Mouse (Mus musculus): ENCODE measurements around the gene Hoxa9.

Hoxa9 gene

DNA sequence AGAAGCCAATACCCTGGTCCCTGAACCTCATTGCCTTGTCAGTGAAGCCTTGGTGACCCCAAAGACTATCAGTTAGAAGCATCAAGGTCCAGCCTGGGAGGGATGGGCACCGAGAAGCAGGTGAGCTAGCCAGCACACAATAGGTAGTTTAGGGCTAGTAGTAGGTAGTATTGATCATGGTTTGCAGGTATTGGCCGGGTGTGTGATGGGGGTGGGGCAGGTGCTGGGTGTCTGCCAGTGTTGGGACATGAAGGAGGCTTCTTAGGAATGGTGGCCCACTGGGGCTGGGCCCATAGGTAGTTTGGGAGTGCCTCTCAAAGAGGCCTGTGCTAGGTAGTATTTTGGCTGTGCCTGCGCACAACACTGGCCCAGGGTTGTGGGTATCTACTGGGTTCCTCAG is 15.8 kb downstream of the Hoxa9 start:
- Histone ChIP-seq H3K4me3 (replicated peaks; ENCODE audit: low read length) (no peak overlapping the region), H3K27me3 (ENCODE audit: insufficient read depth, low read length) (peaks cover 99% of the 10 kb centered on the region), H3K9me3 (ENCODE audit: low read length) (no peaks in the 10 kb centered on the region), H3K4me1 (replicated peaks; ENCODE audit: low read depth, low read length) (peaks cover 50% of the 10 kb centered on the region), H3K36me3 (ENCODE audit: insufficient read depth, low read length) (no peaks in the 10 kb centered on the region)
- no peak for TF ChIP-seq NANOG (IDR thresholded peaks at IDR 0.05; ENCODE audit: borderline replicate concordance, low read length)
- no peak for TF ChIP-seq CTCF (conservative IDR thresholded peaks at IDR 0.05; ENCODE audit: low read length)
- TF ChIP-seq POU5F1 (IDR thresholded peaks at IDR 0.05; ENCODE audit: borderline replicate concordance, low read length): no peak

DNA sequence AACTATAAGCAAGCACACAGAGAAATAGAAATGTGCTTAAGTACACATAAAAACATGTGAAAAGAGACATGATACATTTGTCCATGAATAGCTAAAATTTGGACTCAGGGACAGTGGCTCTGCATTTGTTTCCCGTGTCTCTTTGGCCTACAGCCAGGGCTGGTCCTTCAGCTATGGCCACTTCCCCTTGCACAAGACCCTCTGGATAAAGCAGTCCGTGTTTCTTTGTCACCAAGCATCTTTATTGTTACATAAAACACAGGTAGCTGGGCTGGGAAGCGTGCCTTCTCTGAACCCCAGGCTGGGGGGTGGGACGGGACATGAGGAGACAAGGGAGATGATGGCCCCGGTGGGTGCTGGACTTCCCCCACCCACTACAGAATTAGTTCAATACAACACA is 16.6 kb downstream of the Hoxa9 start:
- Histone ChIP-seq H3K4me1 (replicated peaks; ENCODE audit: low read depth, low read length) (peaks cover 51% of the 10 kb centered on the region), H3K36me3 (ENCODE audit: insufficient read depth, low read length) (no peaks in the 10 kb centered on the region), H3K9me3 (ENCODE audit: low read length) (no peaks in the 10 kb centered on the region), H3K4me3 (replicated peaks; ENCODE audit: low read length) (no peak overlapping the region), H3K27me3 (ENCODE audit: insufficient read depth, low read length) (peaks cover 99% of the 10 kb centered on the region)
- TF ChIP-seq POU5F1 (IDR thresholded peaks at IDR 0.05; ENCODE audit: borderline replicate concordance, low read length) (no peak), NANOG (IDR thresholded peaks at IDR 0.05; ENCODE audit: borderline replicate concordance, low read length) (no peak), CTCF (conservative IDR thresholded peaks at IDR 0.05; ENCODE audit: low read length) (no peak)

DNA sequence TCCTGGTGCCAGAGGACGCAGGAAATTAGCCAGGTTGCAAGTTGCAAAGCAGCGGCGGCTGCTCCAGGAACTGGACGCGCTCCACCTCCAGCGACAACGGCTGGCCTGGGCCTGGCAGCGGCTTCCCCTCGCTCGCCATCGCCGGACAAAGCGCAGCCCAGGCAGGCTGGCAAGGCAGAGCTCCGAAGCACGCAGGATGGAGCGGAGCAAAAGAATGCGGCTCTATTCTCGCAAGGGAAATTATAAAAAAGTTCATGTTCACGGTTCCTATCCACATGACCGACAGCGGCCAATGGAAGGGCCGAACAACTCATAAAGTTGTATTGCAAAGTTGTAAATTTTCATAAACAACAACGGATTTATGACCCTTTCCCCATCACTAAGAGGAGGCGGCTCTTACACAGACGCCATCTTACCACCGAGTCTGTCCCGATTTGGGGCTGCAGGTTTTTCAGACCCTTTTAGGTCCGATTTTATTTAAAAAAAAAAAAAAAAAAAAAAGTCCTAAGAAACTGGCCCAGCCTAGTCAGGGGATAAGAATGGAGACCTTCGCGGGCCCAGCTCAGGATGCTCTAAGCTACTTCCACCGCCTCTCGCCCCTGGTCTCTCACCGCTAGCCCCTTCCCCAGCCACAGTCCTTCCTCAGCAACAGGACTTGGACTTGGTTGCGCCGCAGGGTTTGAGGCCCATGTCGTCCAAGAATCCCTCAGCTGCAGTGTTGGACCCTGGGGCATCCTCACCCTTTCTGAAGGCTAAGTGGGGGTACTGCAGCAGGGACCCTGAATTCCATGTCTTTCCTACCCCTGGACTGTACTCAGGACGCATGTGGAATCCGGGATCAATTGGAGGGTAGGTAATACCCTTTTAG is 17.5 kb downstream of the Hoxa9 start, which contains the start of the genes Hoxa3 and Gm28308:
Hoxa3 (minus strand) TSS at position 218 of the 868 bp plus-strand sequence.
Gm28308 (minus strand) TSS at position 221 of the 868 bp plus-strand sequence.
- H3K4me3 ChIP-seq (replicated peaks; ENCODE audit: low read length): peak within 1 kb of the TSS; percentile 35; the same call in 1 of the 2 replicates
- peaks cover 98% of the 10 kb centered on the region for H3K27me3 ChIP-seq (ENCODE audit: insufficient read depth, low read length)
- no peaks in the 10 kb centered on the region for H3K9me3 ChIP-seq (ENCODE audit: low read length)
- TF ChIP-seq CTCF (conservative IDR thresholded peaks at IDR 0.05; ENCODE audit: low read length) (no peak), NANOG (IDR thresholded peaks at IDR 0.05; ENCODE audit: borderline replicate concordance, low read length) (no peak), POU5F1 (IDR thresholded peaks at IDR 0.05; ENCODE audit: borderline replicate concordance, low read length) (no peak)
- H3K36me3 ChIP-seq (ENCODE audit: insufficient read depth, low read length): no peaks in the 10 kb centered on the region
- H3K4me1 ChIP-seq (replicated peaks; ENCODE audit: low read depth, low read length): peaks cover 59% of the 10 kb centered on the region

DNA sequence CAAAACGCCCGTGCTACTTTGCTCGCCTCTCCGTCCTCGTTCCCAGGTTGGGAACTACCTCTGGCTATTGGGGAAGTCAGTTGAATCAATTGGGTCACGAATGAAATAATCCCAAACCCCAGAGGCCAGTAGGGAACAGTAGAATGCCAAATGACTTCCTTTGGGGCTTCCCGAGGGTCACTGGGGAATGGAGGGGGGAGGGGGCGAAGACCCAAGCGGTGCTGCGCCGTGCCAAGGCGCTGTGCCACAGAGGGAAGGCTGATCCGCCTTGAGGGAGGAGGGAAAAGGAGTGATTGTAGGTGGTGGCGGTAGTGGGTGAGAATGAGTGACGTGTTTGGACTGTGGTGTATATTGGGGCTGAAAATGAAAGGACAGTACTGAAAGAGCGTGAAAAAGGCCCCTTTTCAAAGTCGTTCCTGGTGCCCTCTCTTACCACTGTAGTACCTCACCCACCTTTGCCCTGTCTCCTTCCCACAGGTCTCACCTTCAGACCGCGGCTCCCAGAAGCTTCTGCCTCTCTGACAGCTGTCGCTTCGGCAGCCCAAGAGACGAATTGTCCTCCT is 18.3 kb downstream of the Hoxa9 start:
- Histone ChIP-seq H3K9me3 (ENCODE audit: low read length) (no peaks in the 10 kb centered on the region), H3K36me3 (ENCODE audit: insufficient read depth, low read length) (no peaks in the 10 kb centered on the region), H3K27me3 (ENCODE audit: insufficient read depth, low read length) (peaks cover 98% of the 10 kb centered on the region), H3K4me3 (replicated peaks; ENCODE audit: low read length) (peak overlapping the region; percentile 35; the same call in 1 of the 2 replicates), H3K4me1 (replicated peaks; ENCODE audit: low read depth, low read length) (peaks cover 57% of the 10 kb centered on the region)
- TF ChIP-seq NANOG (IDR thresholded peaks at IDR 0.05; ENCODE audit: borderline replicate concordance, low read length) (no peak), POU5F1 (IDR thresholded peaks at IDR 0.05; ENCODE audit: borderline replicate concordance, low read length) (no peak), CTCF (conservative IDR thresholded peaks at IDR 0.05; ENCODE audit: low read length) (no peak)

DNA sequence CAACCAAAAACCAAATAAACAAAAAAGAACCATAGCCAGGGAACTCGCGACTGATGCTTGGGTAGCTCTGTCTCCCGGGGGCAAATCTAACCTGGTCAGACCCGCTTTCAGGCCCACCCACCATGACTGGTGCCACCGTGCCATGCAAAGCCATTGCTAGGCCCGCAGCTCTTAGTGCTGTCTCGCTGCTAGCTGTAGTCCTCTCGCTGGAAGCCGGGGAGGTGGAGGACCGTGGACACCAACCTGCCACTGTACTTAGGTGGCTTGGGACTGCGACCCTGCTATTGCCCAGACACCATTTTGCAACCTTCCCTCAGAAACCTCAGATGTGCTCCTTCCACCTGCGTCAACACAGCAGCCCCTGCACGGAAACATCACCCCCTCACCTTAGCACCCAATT is 18.9 kb downstream of the Hoxa9 start:
- no peaks in the 10 kb centered on the region for H3K36me3 ChIP-seq (ENCODE audit: insufficient read depth, low read length)
- TF ChIP-seq NANOG (IDR thresholded peaks at IDR 0.05; ENCODE audit: borderline replicate concordance, low read length) (no peak), POU5F1 (IDR thresholded peaks at IDR 0.05; ENCODE audit: borderline replicate concordance, low read length) (no peak), CTCF (conservative IDR thresholded peaks at IDR 0.05; ENCODE audit: low read length) (no peak)
- H3K27me3 ChIP-seq (ENCODE audit: insufficient read depth, low read length): peaks cover 98% of the 10 kb centered on the region
- H3K4me3 ChIP-seq (replicated peaks; ENCODE audit: low read length): 0 out of 2 replicates have a peak overlapping the region, but pooled peaks have one; percentile 26
- no peaks in the 10 kb centered on the region for H3K9me3 ChIP-seq (ENCODE audit: low read length)
- peaks cover 53% of the 10 kb centered on the region for H3K4me1 ChIP-seq (replicated peaks; ENCODE audit: low read depth, low read length)

DNA sequence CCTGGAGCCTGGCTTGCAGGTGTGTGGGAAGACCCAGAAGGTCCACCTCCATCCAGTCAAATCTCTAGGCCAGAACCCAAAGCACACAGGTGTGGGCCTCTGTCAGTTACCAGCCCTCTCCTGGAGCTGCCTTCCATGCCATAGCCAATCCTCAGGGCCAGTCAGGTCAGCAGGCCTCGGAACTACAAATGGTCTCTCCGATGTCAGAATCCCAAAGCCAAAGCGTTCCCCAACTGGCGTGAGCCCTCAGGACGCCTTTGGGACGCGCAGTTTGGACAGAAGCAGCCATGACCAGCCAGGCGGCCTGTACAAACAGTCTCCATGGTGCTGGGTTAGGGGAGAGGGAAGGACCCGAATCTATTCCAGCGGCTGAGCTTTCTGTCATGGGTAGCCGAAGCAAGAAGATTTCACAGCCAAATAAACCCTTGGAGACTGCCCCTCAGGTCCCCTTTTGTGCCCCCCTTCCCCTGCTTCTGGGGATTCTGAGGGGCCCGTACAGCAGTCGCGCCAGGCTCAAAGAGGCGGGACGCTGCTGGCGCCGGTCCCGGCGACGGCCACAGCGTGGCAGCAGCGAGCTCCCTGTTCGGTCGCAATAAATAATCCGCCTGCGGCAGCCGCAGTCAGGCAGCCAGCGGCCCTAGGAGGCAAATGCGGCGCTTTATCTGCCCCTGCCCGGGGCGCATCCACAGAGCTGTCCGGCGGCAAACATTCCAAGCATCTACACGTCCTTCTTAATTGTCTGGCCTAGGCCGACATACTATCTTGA is 19.5 kb downstream of the Hoxa9 start:
- TF ChIP-seq NANOG (IDR thresholded peaks at IDR 0.05; ENCODE audit: borderline replicate concordance, low read length) (no peak), CTCF (conservative IDR thresholded peaks at IDR 0.05; ENCODE audit: low read length) (no peak), POU5F1 (IDR thresholded peaks at IDR 0.05; ENCODE audit: borderline replicate concordance, low read length) (no peak)
- H3K4me1 ChIP-seq (replicated peaks; ENCODE audit: low read depth, low read length): peaks cover 50% of the 10 kb centered on the region
- H3K4me3 ChIP-seq (replicated peaks; ENCODE audit: low read length): 0 out of 2 replicates have a peak overlapping the region, but pooled peaks have one; percentile 26
- H3K9me3 ChIP-seq (ENCODE audit: low read length): no peaks in the 10 kb centered on the region
- H3K27me3 ChIP-seq (ENCODE audit: insufficient read depth, low read length): peaks cover 98% of the 10 kb centered on the region
- no peaks in the 10 kb centered on the region for H3K36me3 ChIP-seq (ENCODE audit: insufficient read depth, low read length)

DNA sequence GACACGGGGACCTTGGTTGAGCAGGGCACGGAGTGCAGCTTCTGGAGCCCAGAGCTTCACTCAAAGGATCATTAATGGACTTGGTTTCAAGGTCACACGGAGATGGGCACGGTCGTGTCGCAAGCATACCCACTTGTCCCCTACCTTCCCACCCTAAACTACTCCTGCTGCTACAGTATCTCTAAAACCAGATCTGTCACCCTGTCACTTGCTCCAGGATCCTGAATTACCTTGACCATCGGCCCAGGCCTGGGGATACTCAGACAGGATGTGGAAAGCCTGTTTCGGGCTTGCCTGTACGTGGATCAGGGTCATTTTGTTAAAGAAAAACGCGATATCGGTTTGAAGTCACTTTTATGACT is 21.2 kb downstream of the Hoxa9 start:
- no peaks in the 10 kb centered on the region for H3K9me3 ChIP-seq (ENCODE audit: low read length)
- H3K4me1 ChIP-seq (replicated peaks; ENCODE audit: low read depth, low read length): peaks cover 57% of the 10 kb centered on the region
- TF ChIP-seq POU5F1 (IDR thresholded peaks at IDR 0.05; ENCODE audit: borderline replicate concordance, low read length) (no peak), CTCF (conservative IDR thresholded peaks at IDR 0.05; ENCODE audit: low read length) (no peak), NANOG (IDR thresholded peaks at IDR 0.05; ENCODE audit: borderline replicate concordance, low read length) (no peak)
- H3K27me3 ChIP-seq (ENCODE audit: insufficient read depth, low read length): peaks cover 98% of the 10 kb centered on the region
- H3K4me3 ChIP-seq (replicated peaks; ENCODE audit: low read length): no peak overlapping the region
- H3K36me3 ChIP-seq (ENCODE audit: insufficient read depth, low read length): no peaks in the 10 kb centered on the region
